Mouse (Mus musculus): ENCODE measurements around the gene Pnpo.

Gene Pnpo

GRCm38 (mm10) chr11:96943746-96944304 lies at the start of gene Pnpo:
Gene Pnpo (minus strand): TSS chr11:96943986.
- DNase-seq, result peak; percentile 89 to 92

- no peak for DNase-seq
These were observed 49.0 kb upstream of the Pnpo start for GRCm38 (mm10) chr11:96992722-96993311.

- DNase-seq, result no peak
These were observed 47.7 kb upstream of the Pnpo start for GRCm38 (mm10) chr11:96991501-96991900.

GRCm38 (mm10) chr11:96987873-96988655 lies 44.3 kb upstream of the Pnpo start:
- DNase-seq, result peak; percentile 46 to 74

GRCm38 (mm10) chr11:96986463-96986862 lies 42.7 kb upstream of the Pnpo start:
- no peak for DNase-seq

GRCm38 (mm10) chr11:96984903-96985302 lies 41.1 kb upstream of the Pnpo start:
- DNase-seq, result peak in 1 of 2 experiments; percentile 13

- DNase-seq, result no peak
These were observed 39.1 kb upstream of the Pnpo start, which contains the start of gene Sp2 for GRCm38 (mm10) chr11:96982859-96983258. Gene Sp2 (minus strand): TSS chr11:96982959.

- peak; percentile 69 to 77 for DNase-seq
These were observed 38.6 kb upstream of the Pnpo start for GRCm38 (mm10) chr11:96982355-96982754.

- peak in 1 of 2 experiments; percentile 12 for DNase-seq
These were observed 37.7 kb upstream of the Pnpo start for GRCm38 (mm10) chr11:96981461-96981860.

GRCm38 (mm10) chr11:96980021-96980420 lies 36.2 kb upstream of the Pnpo start:
- peak in 1 of 2 experiments; percentile 3 for DNase-seq

- DNase-seq, result peak in 1 of 2 experiments; percentile 7
These were observed 35.5 kb upstream of the Pnpo start for GRCm38 (mm10) chr11:96979329-96979728.

- peak in 1 of 2 experiments; percentile 40 for DNase-seq
These were observed 34.8 kb upstream of the Pnpo start for GRCm38 (mm10) chr11:96978401-96979246.

GRCm38 (mm10) chr11:96977606-96978400 lies 34.0 kb upstream of the Pnpo start:
- peak; percentile 98 to 99 for DNase-seq

GRCm38 (mm10) chr11:96976911-96977591 lies 33.3 kb upstream of the Pnpo start:
- peak; percentile 75 to 77 for DNase-seq

GRCm38 (mm10) chr11:96976379-96976687 lies 32.5 kb upstream of the Pnpo start:
- DNase-seq, result no peak

- no peak for DNase-seq
These were observed 32.0 kb upstream of the Pnpo start for GRCm38 (mm10) chr11:96975511-96976378.

GRCm38 (mm10) chr11:96974813-96975212 lies 31.0 kb upstream of the Pnpo start:
- no peak for DNase-seq

- no peak for DNase-seq
These were observed 29.7 kb upstream of the Pnpo start for GRCm38 (mm10) chr11:96973426-96973964.

GRCm38 (mm10) chr11:96972906-96973305 lies 29.1 kb upstream of the Pnpo start:
- no peak for DNase-seq

- DNase-seq, result no peak
These were observed 26.6 kb upstream of the Pnpo start for GRCm38 (mm10) chr11:96970341-96970740.
